Mouse (Mus musculus): ENCODE measurements at regions not wholly inside any gene's neighbourhood (a gene's known extent, or its start where the extent isn't known, plus 50 kb on each side); places are given as distances from the start of the nearest gene placed in this dataset.

- Histone ChIP-seq H3K36me3 (ENCODE audit: control insufficient read depth, insufficient read depth) (no peaks in the 10 kb centered on the region), H3K9ac (replicated peaks; ENCODE audit: low read depth, low read length) (no peak overlapping the region), H3K4me1 (replicated peaks; ENCODE audit: control insufficient read depth, insufficient read depth, low read length) (no peaks in the 10 kb centered on the region), H3K4me3 (replicated peaks; ENCODE audit: low read length) (no peak overlapping the region), H3K9me3 (ENCODE audit: control insufficient read depth, low read length) (no peaks in the 10 kb centered on the region), H3K27me3 (replicated peaks; ENCODE audit: control insufficient read depth, insufficient read depth, low read length) (no peaks in the 10 kb centered on the region), H3K27ac (ENCODE audit: low read length) (no peak overlapping the region), H3K4me2 (ENCODE audit: low read length) (no peak overlapping the region)
- no peak for ATAC-seq
- WGBS = 89% methylated on average over 5 of the region's 5 CpGs
These were observed 151.0 kb upstream of the Tll1 start for GRCm38 (mm10) chr8:64357092-64357491.

GRCm38 (mm10) chr8:64348082-64348646 is 142.1 kb upstream of the Tll1 start:
- Histone ChIP-seq H3K36me3 (ENCODE audit: control insufficient read depth, insufficient read depth) (no peaks in the 10 kb centered on the region), H3K9me3 (ENCODE audit: control insufficient read depth, low read length) (no peaks in the 10 kb centered on the region), H3K4me2 (ENCODE audit: low read length) (no peak overlapping the region), H3K27ac (ENCODE audit: low read length) (no peak overlapping the region), H3K4me1 (replicated peaks; ENCODE audit: control insufficient read depth, insufficient read depth, low read length) (peaks cover 7% of the 10 kb centered on the region), H3K4me3 (replicated peaks; ENCODE audit: low read length) (no peak overlapping the region), H3K27me3 (replicated peaks; ENCODE audit: control insufficient read depth, insufficient read depth, low read length) (no peaks in the 10 kb centered on the region), H3K9ac (replicated peaks; ENCODE audit: low read depth, low read length) (no peak overlapping the region)
- 14% methylated on average over 3 of the region's 3 CpGs for WGBS
- no peak for ATAC-seq

GRCm38 (mm10) chr8:64347490-64347889 is 141.4 kb upstream of the Tll1 start:
- no peaks in the 10 kb centered on the region for H3K36me3 ChIP-seq (ENCODE audit: control insufficient read depth, insufficient read depth)
- no peaks in the 10 kb centered on the region for H3K27me3 ChIP-seq (replicated peaks; ENCODE audit: control insufficient read depth, insufficient read depth, low read length)
- no peak overlapping the region for H3K4me2 ChIP-seq (ENCODE audit: low read length)
- no peak overlapping the region for H3K27ac ChIP-seq (ENCODE audit: low read length)
- no peak overlapping the region for H3K4me3 ChIP-seq (replicated peaks; ENCODE audit: low read length)
- no peaks in the 10 kb centered on the region for H3K9me3 ChIP-seq (ENCODE audit: control insufficient read depth, low read length)
- H3K9ac ChIP-seq (replicated peaks; ENCODE audit: low read depth, low read length) = no peak overlapping the region
- ATAC-seq = no peak
- H3K4me1 ChIP-seq (replicated peaks; ENCODE audit: control insufficient read depth, insufficient read depth, low read length) = peaks cover 7% of the 10 kb centered on the region
- 73% methylated on average over 2 of the region's 2 CpGs for WGBS

GRCm38 (mm10) chr8:64346428-64346827 is 140.4 kb upstream of the Tll1 start:
- H3K4me2 ChIP-seq (ENCODE audit: low read length) = no peak overlapping the region
- no peaks in the 10 kb centered on the region for H3K27me3 ChIP-seq (replicated peaks; ENCODE audit: control insufficient read depth, insufficient read depth, low read length)
- H3K4me3 ChIP-seq (replicated peaks; ENCODE audit: low read length) = no peak overlapping the region
- peaks cover 7% of the 10 kb centered on the region for H3K4me1 ChIP-seq (replicated peaks; ENCODE audit: control insufficient read depth, insufficient read depth, low read length)
- H3K36me3 ChIP-seq (ENCODE audit: control insufficient read depth, insufficient read depth) = no peaks in the 10 kb centered on the region
- no peaks in the 10 kb centered on the region for H3K9me3 ChIP-seq (ENCODE audit: control insufficient read depth, low read length)
- 66% methylated on average over 5 of the region's 5 CpGs for WGBS
- peak; percentile 71 for ATAC-seq
- no peak overlapping the region for H3K9ac ChIP-seq (replicated peaks; ENCODE audit: low read depth, low read length)
- no peak overlapping the region; the same call in 1 of the 2 replicates for H3K27ac ChIP-seq (ENCODE audit: low read length)

GRCm38 (mm10) chr8:64344933-64345332 is 138.9 kb upstream of the Tll1 start:
- WGBS = 89% methylated on average over 1 of the region's 1 CpGs
- H3K27me3 ChIP-seq (replicated peaks; ENCODE audit: control insufficient read depth, insufficient read depth, low read length) = no peaks in the 10 kb centered on the region
- ATAC-seq = peak; percentile 51; the same call in 1 of the 2 replicates
- no peak overlapping the region for H3K4me3 ChIP-seq (replicated peaks; ENCODE audit: low read length)
- no peak overlapping the region for H3K9ac ChIP-seq (replicated peaks; ENCODE audit: low read depth, low read length)
- no peaks in the 10 kb centered on the region for H3K36me3 ChIP-seq (ENCODE audit: control insufficient read depth, insufficient read depth)
- no peak overlapping the region for H3K4me2 ChIP-seq (ENCODE audit: low read length)
- H3K4me1 ChIP-seq (replicated peaks; ENCODE audit: control insufficient read depth, insufficient read depth, low read length) = peaks cover 7% of the 10 kb centered on the region
- no peaks in the 10 kb centered on the region for H3K9me3 ChIP-seq (ENCODE audit: control insufficient read depth, low read length)
- H3K27ac ChIP-seq (ENCODE audit: low read length) = no peak overlapping the region

GRCm38 (mm10) chr8:64343600-64343999 is 137.5 kb upstream of the Tll1 start:
- Histone ChIP-seq H3K27me3 (replicated peaks; ENCODE audit: control insufficient read depth, insufficient read depth, low read length) (no peaks in the 10 kb centered on the region), H3K9ac (replicated peaks; ENCODE audit: low read depth, low read length) (no peak overlapping the region), H3K4me2 (ENCODE audit: low read length) (no peak overlapping the region), H3K9me3 (ENCODE audit: control insufficient read depth, low read length) (no peaks in the 10 kb centered on the region), H3K36me3 (ENCODE audit: control insufficient read depth, insufficient read depth) (no peaks in the 10 kb centered on the region), H3K27ac (ENCODE audit: low read length) (no peak overlapping the region), H3K4me1 (replicated peaks; ENCODE audit: control insufficient read depth, insufficient read depth, low read length) (peaks cover 7% of the 10 kb centered on the region), H3K4me3 (replicated peaks; ENCODE audit: low read length) (no peak overlapping the region)
- 75% methylated on average over 7 of the region's 7 CpGs for WGBS
- no peak for ATAC-seq

- H3K4me3 ChIP-seq (replicated peaks; ENCODE audit: low read length) = no peak overlapping the region
These were observed 136.3 kb upstream of the Tll1 start for GRCm38 (mm10) chr8:64342397-64342796.

GRCm38 (mm10) chr8:64337356-64337755 is 131.3 kb upstream of the Tll1 start:
- no peak overlapping the region for H3K27ac ChIP-seq (ENCODE audit: low read length)
- H3K4me2 ChIP-seq (ENCODE audit: low read length) = no peak overlapping the region
- ATAC-seq = no peak
- H3K4me1 ChIP-seq (replicated peaks; ENCODE audit: control insufficient read depth, insufficient read depth, low read length) = no peaks in the 10 kb centered on the region
- no peak overlapping the region for H3K4me3 ChIP-seq (replicated peaks; ENCODE audit: low read length)
- 66% methylated on average over 7 of the region's 7 CpGs for WGBS
- no peaks in the 10 kb centered on the region for H3K9me3 ChIP-seq (ENCODE audit: control insufficient read depth, low read length)
- no peaks in the 10 kb centered on the region for H3K27me3 ChIP-seq (replicated peaks; ENCODE audit: control insufficient read depth, insufficient read depth, low read length)
- H3K36me3 ChIP-seq (ENCODE audit: control insufficient read depth, insufficient read depth) = no peaks in the 10 kb centered on the region
- H3K9ac ChIP-seq (replicated peaks; ENCODE audit: low read depth, low read length) = no peak overlapping the region

More at GRCm38 (mm10) chr8:64342397-64342796, 136.3 kb upstream of the Tll1 start:
- H3K4me2 ChIP-seq (ENCODE audit: low read length) = no peak overlapping the region
- no peaks in the 10 kb centered on the region for H3K36me3 ChIP-seq (ENCODE audit: control insufficient read depth, insufficient read depth)
- ATAC-seq = no peak
- no peak overlapping the region for H3K27ac ChIP-seq (ENCODE audit: low read length)
- H3K9ac ChIP-seq (replicated peaks; ENCODE audit: low read depth, low read length) = no peak overlapping the region
- H3K27me3 ChIP-seq (replicated peaks; ENCODE audit: control insufficient read depth, insufficient read depth, low read length) = no peaks in the 10 kb centered on the region
- H3K4me1 ChIP-seq (replicated peaks; ENCODE audit: control insufficient read depth, insufficient read depth, low read length) = no peaks in the 10 kb centered on the region
- no peaks in the 10 kb centered on the region for H3K9me3 ChIP-seq (ENCODE audit: control insufficient read depth, low read length)

- ATAC-seq = no peak
- Histone ChIP-seq H3K4me2 (ENCODE audit: low read length) (no peak overlapping the region), H3K9me3 (ENCODE audit: control insufficient read depth, low read length) (no peaks in the 10 kb centered on the region), H3K27me3 (replicated peaks; ENCODE audit: control insufficient read depth, insufficient read depth, low read length) (no peaks in the 10 kb centered on the region), H3K9ac (replicated peaks; ENCODE audit: low read depth, low read length) (no peak overlapping the region), H3K4me3 (replicated peaks; ENCODE audit: low read length) (no peak overlapping the region), H3K4me1 (replicated peaks; ENCODE audit: control insufficient read depth, insufficient read depth, low read length) (no peaks in the 10 kb centered on the region), H3K27ac (ENCODE audit: low read length) (no peak overlapping the region), H3K36me3 (ENCODE audit: control insufficient read depth, insufficient read depth) (no peaks in the 10 kb centered on the region)
These were observed 130.5 kb upstream of the Tll1 start for GRCm38 (mm10) chr8:64336546-64336945.

- H3K9me3 ChIP-seq (ENCODE audit: control insufficient read depth, low read length) = no peaks in the 10 kb centered on the region
- no peak overlapping the region for H3K4me3 ChIP-seq (replicated peaks; ENCODE audit: low read length)
- 60% methylated on average over 5 of the region's 5 CpGs for WGBS
- no peak overlapping the region for H3K27ac ChIP-seq (ENCODE audit: low read length)
- no peak overlapping the region for H3K9ac ChIP-seq (replicated peaks; ENCODE audit: low read depth, low read length)
- no peaks in the 10 kb centered on the region for H3K36me3 ChIP-seq (ENCODE audit: control insufficient read depth, insufficient read depth)
- H3K27me3 ChIP-seq (replicated peaks; ENCODE audit: control insufficient read depth, insufficient read depth, low read length) = no peaks in the 10 kb centered on the region
- no peaks in the 10 kb centered on the region for H3K4me1 ChIP-seq (replicated peaks; ENCODE audit: control insufficient read depth, insufficient read depth, low read length)
- ATAC-seq = no peak
- no peak overlapping the region for H3K4me2 ChIP-seq (ENCODE audit: low read length)
These were observed 129.4 kb upstream of the Tll1 start for GRCm38 (mm10) chr8:64335495-64335894.

All from forebrain, embryonic 16.5 days (tissue).